Mouse (Mus musculus): ENCODE measurements around the gene Olfr76. TPM values are rescaled to one million over a fixed set of nuclear protein-coding genes. Genes with fewer than 3 reads are reported as not detected.

The Olfr76 gene
- polyA plus RNA-seq (2012; rRNA removed): not detected in 2 replicates

DNA sequence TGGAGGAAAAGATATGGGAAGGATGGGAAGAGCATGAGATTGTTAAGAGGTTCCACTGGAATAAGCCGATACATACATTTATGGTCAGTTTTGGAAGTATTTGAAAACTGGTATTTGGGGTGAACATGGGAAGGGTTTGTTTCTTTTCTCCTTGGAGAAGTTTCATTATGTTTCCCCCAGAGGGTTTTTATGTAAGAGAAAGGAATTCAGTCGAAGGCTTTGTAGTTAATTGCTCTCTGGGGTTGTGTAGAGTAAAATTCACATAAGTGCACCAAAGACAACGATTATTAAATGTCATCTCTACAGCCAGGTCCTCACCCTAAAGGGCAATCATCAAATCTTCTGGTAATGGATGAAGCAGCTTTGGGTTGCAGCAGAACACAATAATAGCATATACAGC, at the start of gene Olfr76:
Olfr76 (minus strand) TSS at position 101 of the 400 bp plus-strand sequence.

DNA sequence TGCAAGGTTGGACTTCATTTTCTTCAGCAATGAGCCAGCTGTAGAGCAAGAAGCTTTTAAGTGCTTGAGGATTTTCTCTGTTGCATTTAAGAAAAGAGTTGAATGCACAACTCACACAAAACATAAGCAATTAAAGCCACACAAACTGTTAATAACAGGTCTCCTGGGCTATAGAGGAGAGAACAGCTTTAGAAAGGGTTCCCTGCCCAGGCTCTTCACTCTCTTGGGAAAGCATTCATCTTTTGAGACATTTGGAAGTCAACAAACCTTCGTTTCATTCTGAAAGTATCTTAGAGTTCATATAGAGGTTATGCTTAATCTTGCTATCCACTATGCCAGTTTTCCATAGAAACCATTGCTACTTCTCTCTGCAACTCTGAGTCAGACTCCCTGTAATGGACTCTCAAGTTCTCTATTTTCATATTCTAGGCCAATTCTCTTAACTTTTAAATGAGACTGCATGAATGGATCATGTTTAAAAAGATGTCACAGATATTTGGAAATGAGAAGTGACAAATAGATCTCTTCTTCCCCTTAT, 47.1 kb upstream of the Olfr76 start, which contains the start of gene Olfr1555-ps1:
Olfr1555-ps1 (minus strand) TSS at position 51 of the 538 bp plus-strand sequence.

DNA sequence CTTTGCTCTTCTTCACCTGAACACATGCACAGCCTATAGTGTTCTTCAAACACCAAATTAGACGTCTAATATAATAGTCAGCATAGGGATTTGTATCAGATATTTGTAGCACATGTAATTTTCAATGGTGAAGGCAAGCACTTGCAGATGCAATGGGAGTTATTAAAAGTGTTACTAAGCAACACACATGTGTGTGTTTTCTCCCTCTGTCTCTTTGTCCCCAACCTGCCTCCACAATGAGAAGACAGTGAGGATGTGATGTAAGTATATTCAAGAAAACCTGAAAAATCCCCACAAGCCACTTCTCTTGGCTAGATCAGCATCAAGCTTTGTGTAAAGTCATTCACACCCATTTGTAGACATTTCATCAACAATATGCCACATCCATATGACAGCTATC, 7.2 kb downstream of the Olfr76 start, which contains the start of gene Olfr1428:
Olfr1428 (minus strand) TSS at position 101 of the 400 bp plus-strand sequence.

DNA sequence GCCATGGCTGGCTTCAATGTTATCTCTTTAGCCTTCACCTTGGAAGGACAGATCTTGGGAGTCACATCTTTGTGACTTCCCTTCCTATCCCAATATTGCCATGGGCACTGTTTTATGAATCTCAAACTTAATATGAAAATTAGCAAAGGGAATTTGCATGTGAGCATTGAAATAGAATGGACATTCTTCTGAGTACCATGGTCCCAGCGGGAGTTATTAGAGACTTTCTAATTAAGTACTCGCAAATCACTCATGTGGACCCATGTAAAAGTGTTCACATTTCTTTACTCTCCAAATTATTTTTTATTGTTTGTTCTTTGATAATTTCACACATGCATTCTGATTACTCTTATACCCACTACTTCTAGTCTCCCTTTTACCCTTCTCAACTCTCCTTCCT, 19.8 kb downstream of the Olfr76 start, which contains the start of gene Olfr1427:
Olfr1427 (minus strand) TSS at position 101 of the 400 bp plus-strand sequence.

DNA sequence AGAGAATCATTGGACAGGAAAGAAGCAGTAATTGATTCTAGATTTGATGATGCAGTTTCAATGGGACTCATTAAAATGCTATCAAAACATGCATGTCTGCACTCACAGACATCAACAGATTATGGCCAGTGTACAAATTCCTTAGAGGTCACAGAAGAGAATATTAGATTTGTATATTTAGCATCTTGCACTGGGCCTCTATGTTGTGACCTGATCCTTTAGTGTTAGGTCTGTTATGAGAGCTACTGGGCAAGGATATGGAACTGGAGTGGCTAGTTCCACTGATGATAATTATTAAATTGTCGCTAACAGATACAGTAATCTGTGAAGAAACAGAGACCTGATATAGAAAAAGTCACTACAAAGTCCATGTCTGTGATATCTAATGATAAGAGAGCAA, 31.1 kb downstream of the Olfr76 start, which contains the start of gene Olfr1426:
Olfr1426 (minus strand) TSS at position 101 of the 400 bp plus-strand sequence.

DNA sequence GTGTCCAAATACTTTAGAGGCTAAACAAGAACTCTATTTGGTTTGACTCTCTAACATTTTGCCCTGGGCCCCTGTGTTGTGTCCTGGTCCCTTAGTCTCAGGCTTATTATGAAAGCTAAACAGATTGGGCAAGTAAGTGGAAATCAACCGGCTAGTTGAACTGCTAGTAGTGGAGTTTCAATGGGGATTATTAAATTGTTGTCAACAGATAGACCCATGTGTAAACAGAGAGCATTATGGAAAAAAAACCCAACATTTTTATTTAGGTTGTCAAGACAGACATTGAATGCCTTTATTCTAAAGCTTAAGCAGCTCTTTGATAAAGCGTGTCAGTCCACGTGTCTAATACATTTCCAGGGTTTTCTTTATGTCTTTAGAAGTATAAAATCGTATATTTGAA, 45.4 kb downstream of the Olfr76 start, which contains the start of gene Olfr1425:
Olfr1425 (minus strand) TSS at position 101 of the 400 bp plus-strand sequence.

Other genes starting within 250 kb of the Olfr76 start
- not detected in 2 replicates for gene Olfr1419, start 248.1 kb downstream of the Olfr76 start, polyA plus RNA-seq (2012; rRNA removed)
- gene Olfr1420, start 236.6 kb downstream of the Olfr76 start, polyA plus RNA-seq (2012; rRNA removed): not detected in 2 replicates
- 3.5 and 5.7 TPM in 2 replicates for gene Patl1, start 210.8 kb downstream of the Olfr76 start, polyA plus RNA-seq (2012; rRNA removed)
- 3.5 and 5.6 TPM in 2 replicates for gene Osbp, start 157.3 kb downstream of the Olfr76 start, polyA plus RNA-seq (2012; rRNA removed)
- gene Olfr1423, start 81.9 kb downstream of the Olfr76 start, polyA plus RNA-seq (2012; rRNA removed): not detected in 2 replicates
- gene Olfr1424, start 60.5 kb downstream of the Olfr76 start, polyA plus RNA-seq (2012; rRNA removed): not detected in 2 replicates
- not detected in 2 replicates for gene Olfr1425, start 45.5 kb downstream of the Olfr76 start, polyA plus RNA-seq (2012; rRNA removed)
- not detected in 2 replicates for gene Olfr1426, start 31.2 kb downstream of the Olfr76 start, polyA plus RNA-seq (2012; rRNA removed)
- not detected in 2 replicates for gene Olfr1427, start 19.9 kb downstream of the Olfr76 start, polyA plus RNA-seq (2012; rRNA removed)
- not detected in 2 replicates for gene Olfr1428, start 7.3 kb downstream of the Olfr76 start, polyA plus RNA-seq (2012; rRNA removed)
- gene Olfr1555-ps1, start 46.9 kb upstream of the Olfr76 start, polyA plus RNA-seq (2012; rRNA removed): not detected in 2 replicates
- not detected in 2 replicates for gene Olfr1431, start 77.4 kb upstream of the Olfr76 start, polyA plus RNA-seq (2012; rRNA removed)
- not detected in 2 replicates for gene Olfr1432, start 109.4 kb upstream of the Olfr76 start, polyA plus RNA-seq (2012; rRNA removed)
- gene Olfr262, start 118.5 kb upstream of the Olfr76 start, polyA plus RNA-seq (2012; rRNA removed): not detected in 2 replicates
- gene Olfr235, start 137.8 kb upstream of the Olfr76 start, polyA plus RNA-seq (2012; rRNA removed): not detected in 2 replicates
- gene Olfr1434, start 156.7 kb upstream of the Olfr76 start, polyA plus RNA-seq (2012; rRNA removed): not detected in 2 replicates
- gene Olfr1436, start 175.9 kb upstream of the Olfr76 start, polyA plus RNA-seq (2012; rRNA removed): not detected in 2 replicates
- gene Olfr1437, start 201.9 kb upstream of the Olfr76 start, polyA plus RNA-seq (2012; rRNA removed): not detected in 2 replicates
- not detected in 2 replicates for gene Olfr1438-ps1, start 212.7 kb upstream of the Olfr76 start, polyA plus RNA-seq (2012; rRNA removed)